Mouse (Mus musculus): ENCODE measurements around the gene Gid4.

- TF ChIP-seq CTCF (conservative IDR thresholded peaks at IDR 0.05; ENCODE audit: low read length) (no peak), POU5F1 (IDR thresholded peaks at IDR 0.05; ENCODE audit: borderline replicate concordance, low read length) (no peak), NANOG (IDR thresholded peaks at IDR 0.05; ENCODE audit: borderline replicate concordance, low read length) (no peak)
Measured at GRCm38 (mm10) chr11:60418473-60418803, 1.5 kb downstream of the Gid4 start.
